Mouse (Mus musculus): ENCODE data around the gene Trpm2.

DNA sequence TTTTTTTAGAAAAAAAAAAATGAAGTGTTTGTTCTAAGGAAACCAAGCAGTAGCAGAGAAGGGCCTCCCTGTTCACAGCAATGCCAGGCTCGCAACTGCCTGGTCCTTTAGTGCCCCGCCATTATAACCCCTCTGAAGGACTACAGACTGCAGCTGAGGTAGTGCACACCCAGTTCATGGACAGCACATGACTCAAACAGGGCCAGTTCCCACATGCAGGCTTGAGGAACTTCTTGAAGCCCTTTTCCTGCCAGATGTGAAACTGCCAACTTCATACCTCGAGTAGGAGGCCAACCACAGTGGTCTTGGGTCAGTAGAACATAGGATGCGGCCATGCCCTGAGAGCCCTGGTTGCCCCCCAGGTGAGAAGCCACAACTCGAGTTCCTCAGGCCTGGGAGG, 4.0 kb upstream of the Trpm2 start:
- no peak for TF ChIP-seq TAL1 (IDR thresholded peaks at IDR 0.05; ENCODE audit: low read length)
- TF ChIP-seq GATA1 (IDR thresholded peaks at IDR 0.05; ENCODE audit: low read length) = no peak
